Mouse (Mus musculus) heart, postnatal 0 days (tissue): ENCODE results near the gene Pde3a. TPM values are rescaled to one million over a fixed set of nuclear protein-coding genes. Genes with fewer than 3 reads are reported as not detected.

Source experiments
- ATAC-seq: fragments of 200-750 bp; cut with Nextera tagmentation; 2 replicates; pipeline ENCODE4 v1.8.0; 2017; ENCODE audit warnings: low read depth, moderate number of reproducible peaks, moderate library complexity; ENCODE audit not compliant: insufficient read depth
- DNase-seq: peaks from one replicate; pipeline ENCODE4 v3.0.0-alpha.2; 2016; ENCODE audit warnings: low spot score
- H3K27ac ChIP-seq: fragments of 300-500 bp; sonication (generic); 2 replicates; pipeline ENCODE4 v1.5.1; 2014; ENCODE audit warnings: low read depth, mild to moderate bottlenecking
- H3K27me3 ChIP-seq: fragments of 300-500 bp; sonication (generic); 2 replicates; pipeline ENCODE4 v1.6.1; 2014; ENCODE audit warnings: low read length, mixed read lengths; ENCODE audit not compliant: control insufficient read depth, insufficient read depth
- H3K36me3 ChIP-seq: fragments of 300-500 bp; sonication (generic); replicated peaks from 2 replicates; pipeline ENCODE4 v1.6.1; 2014; ENCODE audit warnings: low read length, mixed read lengths; ENCODE audit not compliant: control insufficient read depth, insufficient read depth
- H3K4me1 ChIP-seq: fragments of 300-500 bp; sonication (generic); 2 replicates; pipeline ENCODE4 v1.6.1; 2014; ENCODE audit warnings: antibody characterized with exemption; ENCODE audit not compliant: control insufficient read depth, insufficient read depth
- H3K4me2 ChIP-seq: fragments of 300-500 bp; sonication (generic); 2 replicates; pipeline ENCODE4 v1.6.1; 2014; ENCODE audit warnings: low read depth, mild to moderate bottlenecking, low read length, moderate library complexity
- H3K4me3 ChIP-seq: fragments of 300-500 bp; sonication (generic); 2 replicates; pipeline ENCODE4 v1.5.1; 2014; ENCODE audit warnings: low read depth, low read length
- H3K9ac ChIP-seq: fragments of 300-500 bp; sonication (generic); replicated peaks from 2 replicates; pipeline ENCODE4 v1.6.1; 2014; ENCODE audit warnings: low read depth, low read length, mixed read lengths
- H3K9me3 ChIP-seq: fragments of 300-500 bp; sonication (generic); replicated peaks from 2 replicates; pipeline ENCODE4 v1.6.1; 2016; ENCODE audit warnings: low read length; ENCODE audit not compliant: control insufficient read depth
- CTCF ChIP-seq: IDR thresholded peaks from 2 replicates; pipeline ENCODE4 v1.5.1; 2016; ENCODE audit warnings: antibody characterized with exemption, control low read depth, low read depth
- EP300 ChIP-seq: IDR thresholded peaks from 2 replicates; pipeline ENCODE4 v1.6.1; 2016; ENCODE audit warnings: antibody characterized with exemption, low read depth
- WGBS: fragments of 180-500 bp; shearing (Covaris S2); extraction: QIAGEN DNeasy Blood & Tissue Kit; methylation state at CpG from one replicate; pipeline ENCODE4 v1.1.7; 2014; 5-methylcytosine and 5-hydroxymethylcytosine counted together
- polyA plus RNA-seq: library from polyadenylated mRNA; unstranded; fragments of >200 nt; fragmentation: Nextera tagmentation; extraction: Ambion mirVana; gene quantifications from 2 replicates; pipeline ENCODE4 v1.2.1, GENCODE M21; 2015
- total RNA-seq: library from RNA; depleted of rRNA; stranded (reverse); fragments of >200 nt; gene quantifications from 2 replicates; pipeline ENCODE4 v1.2.3, GENCODE M21; 2014; ENCODE audit warnings: low replicate concordance

Gene Pde3a
- total and polyA plus RNA-seq, 2 experiments from 2014 or later, result 8.2 to 42.0 TPM

DNA sequence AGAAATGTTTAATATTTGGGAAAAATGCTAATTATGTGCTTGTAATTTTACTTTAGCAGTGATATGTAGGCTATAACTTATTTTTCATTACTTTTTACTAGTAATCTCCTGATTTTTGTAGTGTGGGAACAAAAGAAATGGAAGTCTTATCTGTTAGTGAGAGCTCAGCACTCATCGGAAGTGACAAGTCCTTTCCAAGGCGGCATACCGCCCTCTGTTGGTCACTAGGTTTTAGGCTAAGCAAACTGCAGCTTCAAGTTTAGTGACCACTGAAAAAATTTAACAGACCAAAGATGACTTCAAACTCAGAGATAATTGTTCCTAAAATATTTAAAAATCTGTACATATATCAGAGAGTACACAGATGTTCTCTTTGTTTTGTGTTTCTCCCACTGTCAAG, 198.5 kb downstream of the Pde3a start:
- TF ChIP-seq CTCF (peak; percentile 84), EP300 (no peak)
- DNase-seq (peak; percentile 55), ATAC-seq (no peak)
- Histone ChIP-seq H3K9ac (no peak overlapping the region), H3K4me1 (no peaks in the 10 kb centered on the region), H3K4me3 (no peak overlapping the region), H3K27ac (no peak overlapping the region), H3K36me3 (no peaks in the 10 kb centered on the region), H3K27me3 (no peaks in the 10 kb centered on the region), H3K9me3 (no peaks in the 10 kb centered on the region), H3K4me2 (no peak overlapping the region)
- WGBS, result 3% methylated on average over 3 of the region's 3 CpGs

DNA sequence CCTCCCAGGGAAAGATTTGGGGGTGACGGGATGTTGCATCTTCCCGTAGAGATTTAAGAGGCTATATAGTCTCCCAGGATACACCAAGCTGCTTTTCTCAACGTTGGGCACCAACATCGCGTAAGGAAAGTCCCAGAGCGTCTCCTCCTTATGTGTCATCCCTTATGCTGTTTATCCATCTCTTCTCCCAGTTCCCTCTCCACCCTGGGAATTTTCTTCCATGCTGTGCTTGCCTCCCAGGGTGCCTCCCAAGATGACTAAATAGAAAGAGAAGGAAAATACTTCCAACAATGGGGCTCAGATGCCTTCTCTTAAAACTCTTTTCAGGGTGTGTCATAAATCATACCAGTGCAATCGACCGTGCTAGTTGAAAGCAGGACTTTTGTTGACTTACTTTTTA, 199.8 kb downstream of the Pde3a start:
- 73% methylated on average over 8 of the region's 8 CpGs for WGBS
- peak overlapping the region; percentile 51 for H3K27ac ChIP-seq

DNA sequence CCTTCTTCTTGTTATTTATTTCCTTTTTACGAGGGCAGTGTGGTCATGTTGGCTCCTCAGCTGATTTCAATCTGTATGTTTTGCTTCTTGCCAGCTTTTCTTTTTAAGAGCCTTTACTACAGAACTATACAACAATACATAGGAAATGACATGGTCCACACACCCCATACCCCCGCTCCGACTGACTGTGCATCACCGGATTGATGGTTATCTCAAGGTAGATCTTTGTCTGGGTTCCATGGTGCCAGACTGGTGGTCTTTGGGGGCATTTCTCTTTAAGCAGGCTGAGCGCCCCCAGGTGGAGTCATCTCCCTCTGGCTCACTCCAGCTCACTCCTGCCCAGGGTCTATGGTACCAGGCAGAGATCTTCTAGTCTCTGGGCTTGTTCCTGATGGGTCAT, 206.3 kb downstream of the Pde3a start:
- no peak overlapping the region for H3K4me2 ChIP-seq
- no peaks in the 10 kb centered on the region for H3K4me1 ChIP-seq
- no peaks in the 10 kb centered on the region for H3K9me3 ChIP-seq
- H3K36me3 ChIP-seq, result 0 out of 2 replicates have a peak, but pooled peaks cover 4% of the 10 kb centered on the region
- no peak for TF ChIP-seq EP300
- TF ChIP-seq CTCF, result no peak
- DNase-seq (no peak), ATAC-seq (no peak)
- no peak overlapping the region for H3K4me3 ChIP-seq
- 65% methylated on average over 5 of the region's 5 CpGs for WGBS
- no peaks in the 10 kb centered on the region for H3K27me3 ChIP-seq
- H3K9ac ChIP-seq, result no peak overlapping the region
- no peak overlapping the region for H3K27ac ChIP-seq

More for the DNA sequence above, 199.8 kb downstream of the Pde3a start:
- no peak for DNase-seq
- Histone ChIP-seq H3K4me3 (no peak overlapping the region), H3K4me1 (no peaks in the 10 kb centered on the region), H3K9me3 (no peaks in the 10 kb centered on the region), H3K36me3 (no peaks in the 10 kb centered on the region), H3K27me3 (no peaks in the 10 kb centered on the region), H3K9ac (no peak overlapping the region), H3K4me2 (no peak overlapping the region)
- TF ChIP-seq CTCF (no peak), EP300 (no peak)
- ATAC-seq, result no peak

DNA sequence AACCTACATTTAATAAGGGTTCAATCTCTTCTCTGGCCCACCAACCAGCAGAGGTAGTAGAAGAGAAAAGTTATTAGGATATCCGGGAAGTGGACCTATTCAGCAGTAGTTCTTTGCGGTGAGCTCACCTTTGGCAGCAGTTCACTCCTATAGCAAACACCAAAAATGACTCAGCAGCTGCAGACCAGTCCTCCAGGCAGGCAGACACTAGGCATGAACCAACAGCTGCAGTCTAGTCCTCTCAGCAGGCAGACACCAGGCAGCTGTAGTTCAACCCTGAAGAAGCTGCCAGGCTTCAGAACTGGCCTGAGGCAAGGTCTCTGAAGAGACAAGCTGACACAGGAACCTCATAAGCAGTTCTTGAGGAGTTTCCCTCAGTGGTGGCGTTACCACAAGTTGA, 207.5 kb downstream of the Pde3a start:
- Histone ChIP-seq H3K27me3 (no peaks in the 10 kb centered on the region), H3K4me2 (no peak overlapping the region), H3K4me3 (no peak overlapping the region), H3K9ac (no peak overlapping the region), H3K9me3 (no peaks in the 10 kb centered on the region), H3K27ac (no peak overlapping the region), H3K4me1 (no peaks in the 10 kb centered on the region), H3K36me3 (0 out of 2 replicates have a peak, but pooled peaks cover 4% of the 10 kb centered on the region)
- ATAC-seq, result no peak
- 80% methylated on average over 3 of the region's 3 CpGs for WGBS
- no peak for DNase-seq
- TF ChIP-seq CTCF, result no peak
- no peak for TF ChIP-seq EP300

DNA sequence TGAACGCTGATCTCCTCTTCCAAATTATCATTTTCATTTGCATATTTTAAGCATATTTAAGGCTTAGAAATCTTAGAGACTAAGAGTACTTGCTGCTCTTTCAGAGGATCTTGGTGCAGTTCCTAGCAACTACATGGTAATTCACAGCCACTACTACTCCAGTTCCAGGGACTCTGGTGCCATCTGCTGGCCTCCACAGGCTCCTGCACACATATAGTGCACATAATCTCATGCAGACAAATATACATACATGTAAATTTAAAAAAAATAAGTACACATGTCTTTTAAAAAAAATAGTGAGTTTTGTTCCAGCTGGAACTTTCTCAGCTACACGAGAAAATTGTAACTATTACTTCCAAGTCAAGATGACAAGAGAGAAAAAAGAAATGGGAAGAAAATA, 221.2 kb downstream of the Pde3a start:
- no peak for DNase-seq

DNA sequence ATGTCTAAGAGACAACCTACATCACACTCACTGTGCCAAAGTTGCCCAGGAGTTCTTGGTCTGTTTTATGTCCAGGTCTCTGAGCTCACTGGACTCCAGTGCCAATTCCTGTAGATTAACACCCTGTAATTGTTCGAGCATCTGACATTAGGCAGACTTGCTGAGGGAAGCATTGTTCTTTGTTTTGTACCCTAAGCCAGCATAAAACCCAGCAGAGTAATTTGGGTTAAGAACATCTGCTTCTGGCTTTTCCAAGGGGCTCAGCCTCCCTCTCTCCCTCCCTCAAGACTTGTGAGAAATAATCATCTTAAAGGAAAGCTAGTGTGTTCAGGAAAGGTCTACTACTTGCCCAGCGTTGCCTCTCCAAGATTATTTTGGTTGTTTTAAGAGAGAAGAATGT, 225.2 kb downstream of the Pde3a start:
- H3K27ac ChIP-seq, result no peak overlapping the region
- H3K36me3 ChIP-seq, result peaks cover 28% of the 10 kb centered on the region
- no peaks in the 10 kb centered on the region for H3K27me3 ChIP-seq
- H3K4me2 ChIP-seq, result no peak overlapping the region
- TF ChIP-seq CTCF (no peak), EP300 (no peak)
- WGBS, result 25% methylated on average over 2 of the region's 2 CpGs
- no peak overlapping the region for H3K4me3 ChIP-seq
- ATAC-seq, result no peak
- H3K9ac ChIP-seq, result no peak overlapping the region
- no peaks in the 10 kb centered on the region for H3K9me3 ChIP-seq
- H3K4me1 ChIP-seq, result 0 out of 2 replicates have a peak, but pooled peaks cover 3% of the 10 kb centered on the region
- no peak for DNase-seq

More for the DNA sequence above, 221.2 kb downstream of the Pde3a start:
- no peak for ATAC-seq
- Histone ChIP-seq H3K4me1 (0 out of 2 replicates have a peak, but pooled peaks cover 3% of the 10 kb centered on the region), H3K27me3 (no peaks in the 10 kb centered on the region), H3K9me3 (no peaks in the 10 kb centered on the region), H3K27ac (no peak overlapping the region), H3K9ac (no peak overlapping the region), H3K4me2 (no peak overlapping the region), H3K36me3 (peaks cover 29% of the 10 kb centered on the region), H3K4me3 (no peak overlapping the region)
- WGBS, result 92% methylated on average over 2 of the region's 2 CpGs
- TF ChIP-seq CTCF, result no peak
- TF ChIP-seq EP300, result no peak
